Mouse (Mus musculus) G1E (cell line): Measurements from ENCODE around the gene March9.

ENCODE experiments used
- CTCF ChIP-seq: IDR thresholded peaks from 2 replicates; pipeline ENCODE4 v1.5.1; 2012; ENCODE audit warnings: low read depth, low read length, inconsistent platforms, mixed read lengths
- GATA1 ChIP-seq: IDR thresholded peaks from 2 replicates; pipeline ENCODE4 v1.6.1; 2012; ENCODE audit warnings: borderline replicate concordance, low read length, inconsistent platforms, mixed read lengths

GRCm38 (mm10) chr10:127101151-127101550, 41.2 kb upstream of the March9 start:
- TF ChIP-seq GATA1 (no peak), CTCF (no peak)
